Mouse (Mus musculus) myocyte (in vitro differentiated cells): ENCODE results near the gene Tex52.

Experiments
- CEBPB ChIP-seq: IDR thresholded peaks from 2 replicates; pipeline ENCODE4 v1.6.1; 2011; ENCODE audit warnings: mild to moderate bottlenecking, moderate library complexity; ENCODE audit not compliant: poor library complexity, insufficient read depth, severe bottlenecking
- E2F4 ChIP-seq: IDR thresholded peaks from one replicate; pipeline ENCODE4 v1.6.1; 2011; ENCODE audit warnings: mild to moderate bottlenecking, control low read depth, moderate library complexity; ENCODE audit not compliant: insufficient read depth
- MAX ChIP-seq: IDR thresholded peaks from one replicate; pipeline ENCODE4 v1.6.1; 2011; ENCODE audit warnings: low read depth, mild to moderate bottlenecking, control low read depth
- MYOD1 ChIP-seq, 3 experiments: IDR thresholded peaks; one replicate each; pipeline ENCODE4 v1.6.1; 2011; ENCODE audit warnings: control low read depth in 2 of 3, low read depth in 2 of 3, mild to moderate bottlenecking in 2 of 3, moderate library complexity in 1 of 3; ENCODE audit not compliant: insufficient read length in 2 of 3, control insufficient read depth in 1 of 3
- MYOG ChIP-seq, 3 experiments: IDR thresholded peaks; one replicate each; pipeline ENCODE4 v1.6.1; 2011; ENCODE audit warnings: control low read depth in 2 of 3, low read depth in 2 of 3, mild to moderate bottlenecking in 2 of 3; ENCODE audit not compliant: insufficient read length in 2 of 3, control insufficient read depth in 1 of 3, insufficient read depth in 1 of 3
- POLR2A ChIP-seq: IDR thresholded peaks from one replicate; pipeline ENCODE4 v1.6.1; 2011; ENCODE audit warnings: low read depth, mild to moderate bottlenecking, control low read depth, moderate library complexity; ENCODE audit not compliant: insufficient read length
- POLR2AphosphoS2 ChIP-seq: IDR thresholded peaks from one replicate; pipeline ENCODE4 v1.6.1; 2011; ENCODE audit warnings: low read depth, control low read depth; ENCODE audit not compliant: insufficient read length
- SRF ChIP-seq: IDR thresholded peaks from one replicate; pipeline ENCODE4 v1.6.1; 2011; ENCODE audit warnings: low read depth; ENCODE audit not compliant: control insufficient read depth, insufficient read length
- TCF12 ChIP-seq: IDR thresholded peaks from one replicate; pipeline ENCODE4 v1.6.1; 2011; ENCODE audit warnings: mild to moderate bottlenecking, control low read depth; ENCODE audit not compliant: poor library complexity, insufficient read depth, severe bottlenecking
- TCF3 ChIP-seq: IDR thresholded peaks from one replicate; pipeline ENCODE4 v1.6.1; 2011; ENCODE audit warnings: low read depth, control low read depth; ENCODE audit not compliant: insufficient read length
- USF1 ChIP-seq: IDR thresholded peaks from one replicate; pipeline ENCODE4 v1.6.1; 2011; ENCODE audit warnings: low read depth, mild to moderate bottlenecking, control low read depth, moderate library complexity

GRCm38 (mm10) chr6:128338876-128339275 is 36.4 kb upstream of the Tex52 start:
- TF ChIP-seq TCF12 = no peak
- TF ChIP-seq POLR2A = no peak
- TF ChIP-seq MAX = no peak
- TF ChIP-seq E2F4 = no peak
- no peak for TF ChIP-seq USF1
- no peak for TF ChIP-seq TCF3
- no peak for TF ChIP-seq MYOD1 (IDR thresholded peaks at IDR 0.05; ENCODE audit: control insufficient read depth in 1 of 3, insufficient read length in 2 of 3, low read depth in 2 of 3)
- TF ChIP-seq CEBPB = no peak
- TF ChIP-seq MYOG (IDR thresholded peaks at IDR 0.05; ENCODE audit: control insufficient read depth in 1 of 3, insufficient read depth in 1 of 3, insufficient read length in 2 of 3, low read depth in 2 of 3) = no peak
- TF ChIP-seq POLR2AphosphoS2 = no peak
- TF ChIP-seq SRF = no peak
